Mouse (Mus musculus) midbrain, postnatal 0 days (tissue): ENCODE data around the gene Yaf2. TPM values are rescaled to one million over a fixed set of nuclear protein-coding genes. Genes with fewer than 3 reads are reported as not detected.

Source experiments
- ATAC-seq: fragments of 200-750 bp; cut with Nextera tagmentation; 2 replicates; pipeline ENCODE4 v1.8.0; 2017; ENCODE audit warnings: moderate number of reproducible peaks, mild to moderate bottlenecking, moderate TSS enrichment, moderate library complexity; ENCODE audit not compliant: low FRiP score
- DNase-seq: peaks from one replicate; pipeline ENCODE4 v3.0.0-alpha.2; 2015; ENCODE audit warnings: low spot score
- H3K27ac ChIP-seq: fragments of 300-500 bp; sonication (generic); 2 replicates; pipeline ENCODE4 v1.5.1; 2014; ENCODE audit warnings: low read depth, mild to moderate bottlenecking, low read length, mixed read lengths
- H3K27me3 ChIP-seq: fragments of 300-500 bp; sonication (generic); 2 replicates; pipeline ENCODE4 v1.6.1; 2014; ENCODE audit warnings: low read length, control low read depth, mixed read lengths; ENCODE audit not compliant: insufficient read depth
- H3K36me3 ChIP-seq: fragments of 300-500 bp; sonication (generic); 2 replicates; pipeline ENCODE4 v1.6.1; 2014; ENCODE audit warnings: low read length, control low read depth, mixed read lengths; ENCODE audit not compliant: insufficient read depth
- H3K4me1 ChIP-seq: fragments of 300-500 bp; sonication (generic); 2 replicates; pipeline ENCODE4 v1.6.1; 2014; ENCODE audit warnings: mild to moderate bottlenecking, control low read depth, antibody characterized with exemption, low read length, mixed read lengths; ENCODE audit not compliant: insufficient read depth
- H3K4me2 ChIP-seq: fragments of 300-500 bp; sonication (generic); 2 replicates; pipeline ENCODE4 v1.6.1; 2014; ENCODE audit warnings: low read depth, mild to moderate bottlenecking, low read length, mixed read lengths; ENCODE audit not compliant: poor library complexity, severe bottlenecking
- H3K4me3 ChIP-seq: fragments of 300-500 bp; sonication (generic); 2 replicates; pipeline ENCODE4 v1.5.1; 2014; ENCODE audit warnings: low read depth, mild to moderate bottlenecking, low read length, moderate library complexity
- H3K9ac ChIP-seq: fragments of 300-500 bp; sonication (generic); replicated peaks from 2 replicates; pipeline ENCODE4 v1.6.1; 2014; ENCODE audit warnings: mild to moderate bottlenecking, low read length, moderate library complexity, mixed read lengths; ENCODE audit not compliant: poor library complexity, severe bottlenecking
- H3K9me3 ChIP-seq: fragments of 300-500 bp; sonication (generic); 2 replicates; pipeline ENCODE4 v1.6.1; 2016; ENCODE audit warnings: low read length, control low read depth
- CTCF ChIP-seq: IDR thresholded peaks from 2 replicates; pipeline ENCODE4 v1.5.1; 2016; ENCODE audit warnings: antibody characterized with exemption, mild to moderate bottlenecking
- WGBS: fragments of 180-500 bp; shearing (Covaris S2); extraction: QIAGEN DNeasy Blood & Tissue Kit; methylation state at CpG from one replicate; pipeline ENCODE4 v1.1.7; 2014; 5-methylcytosine and 5-hydroxymethylcytosine counted together
- polyA plus RNA-seq: library from polyadenylated mRNA; unstranded; fragments of >200 nt; fragmentation: Nextera tagmentation; extraction: Ambion mirVana; gene quantifications from 2 replicates; pipeline ENCODE4 v1.2.1, GENCODE M21; 2015
- total RNA-seq: library from RNA; depleted of rRNA; stranded (reverse); fragments of >200 nt; gene quantifications from 2 replicates; pipeline ENCODE4 v1.2.3, GENCODE M21; 2014

Yaf2 gene
- total and polyA plus RNA-seq, 2 experiments from 2014 or later = 90.5 to 155 TPM

GRCm38 (mm10) chr15:93298197-93298596 is 38.5 kb downstream of the Yaf2 start:
- DNase-seq (no peak), ATAC-seq (no peak)
- 86% methylated on average over 2 of the region's 2 CpGs for WGBS

GRCm38 (mm10) chr15:93294483-93294882 is 42.3 kb downstream of the Yaf2 start:
- Histone ChIP-seq H3K36me3 (no peaks in the 10 kb centered on the region), H3K4me3 (no peak overlapping the region), H3K4me1 (no peaks in the 10 kb centered on the region), H3K27me3 (no peaks in the 10 kb centered on the region), H3K9me3 (no peaks in the 10 kb centered on the region), H3K27ac (no peak overlapping the region), H3K4me2 (no peak overlapping the region), H3K9ac (no peak overlapping the region)
- WGBS = 86% methylated on average over 11 of the region's 11 CpGs
- DNase-seq (no peak), ATAC-seq (no peak)
- no peak for TF ChIP-seq CTCF

More at GRCm38 (mm10) chr15:93298197-93298596, 38.5 kb downstream of the Yaf2 start:
- no peak overlapping the region for H3K4me3 ChIP-seq
- no peak overlapping the region for H3K9ac ChIP-seq
- H3K4me1 ChIP-seq = no peaks in the 10 kb centered on the region
- no peak overlapping the region for H3K4me2 ChIP-seq
- TF ChIP-seq CTCF = no peak
- no peaks in the 10 kb centered on the region for H3K27me3 ChIP-seq
- no peaks in the 10 kb centered on the region for H3K36me3 ChIP-seq
- no peak overlapping the region for H3K27ac ChIP-seq
- no peaks in the 10 kb centered on the region for H3K9me3 ChIP-seq

GRCm38 (mm10) chr15:93288321-93288720 is 48.4 kb downstream of the Yaf2 start:
- Histone ChIP-seq H3K27me3 (no peaks in the 10 kb centered on the region), H3K27ac (no peak overlapping the region), H3K9me3 (no peaks in the 10 kb centered on the region), H3K4me2 (no peak overlapping the region), H3K4me1 (no peaks in the 10 kb centered on the region), H3K4me3 (no peak overlapping the region), H3K36me3 (peaks cover 4% of the 10 kb centered on the region; the same call in 1 of the 2 replicates), H3K9ac (no peak overlapping the region)
- no peak for TF ChIP-seq CTCF
- no peak for DNase-seq
- ATAC-seq = no peak
- 90% methylated on average over 4 of the region's 4 CpGs for WGBS

GRCm38 (mm10) chr15:93287628-93288027 is 49.1 kb downstream of the Yaf2 start:
- H3K4me3 ChIP-seq = no peak overlapping the region
- H3K9me3 ChIP-seq = no peaks in the 10 kb centered on the region
- H3K36me3 ChIP-seq = peaks cover 4% of the 10 kb centered on the region; the same call in 1 of the 2 replicates
- DNase-seq = no peak
- no peak overlapping the region for H3K4me2 ChIP-seq
- no peaks in the 10 kb centered on the region for H3K4me1 ChIP-seq
- 72% methylated on average over 2 of the region's 2 CpGs for WGBS
- no peak overlapping the region for H3K27ac ChIP-seq
- TF ChIP-seq CTCF = no peak
- no peak for ATAC-seq
- no peaks in the 10 kb centered on the region for H3K27me3 ChIP-seq
- H3K9ac ChIP-seq = no peak overlapping the region

GRCm38 (mm10) chr15:93285244-93285643 is 51.5 kb downstream of the Yaf2 start:
- H3K9me3 ChIP-seq = no peaks in the 10 kb centered on the region
- WGBS = 75% methylated on average over 15 of the region's 15 CpGs

GRCm38 (mm10) chr15:93284326-93284725 is 52.4 kb downstream of the Yaf2 start:
- H3K27me3 ChIP-seq = no peaks in the 10 kb centered on the region
- H3K4me3 ChIP-seq = no peak overlapping the region
- ATAC-seq = no peak
- DNase-seq = no peak
- H3K36me3 ChIP-seq = peaks cover 8% of the 10 kb centered on the region; the same call in 1 of the 2 replicates
- no peak for TF ChIP-seq CTCF
- H3K4me2 ChIP-seq = no peak overlapping the region
- no peaks in the 10 kb centered on the region for H3K9me3 ChIP-seq
- no peaks in the 10 kb centered on the region for H3K4me1 ChIP-seq
- H3K27ac ChIP-seq = no peak overlapping the region
- 94% methylated on average over 6 of the region's 6 CpGs for WGBS
- no peak overlapping the region for H3K9ac ChIP-seq

More at GRCm38 (mm10) chr15:93285244-93285643, 51.5 kb downstream of the Yaf2 start:
- no peaks in the 10 kb centered on the region for H3K27me3 ChIP-seq
- no peaks in the 10 kb centered on the region for H3K4me1 ChIP-seq
- no peak overlapping the region for H3K4me2 ChIP-seq
- peaks cover 8% of the 10 kb centered on the region; the same call in 1 of the 2 replicates for H3K36me3 ChIP-seq
- DNase-seq (no peak), ATAC-seq (no peak)
- no peak overlapping the region for H3K9ac ChIP-seq
- no peak for TF ChIP-seq CTCF
- H3K4me3 ChIP-seq = no peak overlapping the region
- no peak overlapping the region for H3K27ac ChIP-seq
